In genomic region chr11:55386424-55387063, GRCm38 (mm10) we compare ENCODE assay signal across 9 mouse cellular contexts. TPM values are rescaled to one million over a fixed set of nuclear protein-coding genes. Genes with fewer than 3 reads are reported as not detected.
DNase-seq lines count a peak whose midpoint lies in the region; ATAC-seq and TF ChIP-seq lines count a peak whose summit lies in the region.
"Had no signal": no experiment of that assay in that cellular context is flagged by ENCODE, and none has a peak within 500 bp of the region (broad histone marks: within the 10 kb centered on the region; RNA-seq: fewer than 3 reads in every experiment).

No protein-coding gene starts in this region.

- 0 out of 2 replicates have a peak overlapping the region, but pooled peaks have one; percentile 7 for H3K4me3 ChIP-seq in forebrain, embryonic 10.5 days
- no peak overlapping the region for H3K4me3 ChIP-seq in liver, postnatal 0 days (ENCODE audit: low read depth, low read length)
- H3K4me3 ChIP-seq: heart, embryonic 13.5 days had no signal

- H3K27me3 ChIP-seq in forebrain, embryonic 10.5 days (ENCODE audit: poor library complexity, severe bottlenecking) = peaks cover 6% of the 10 kb centered on the region; the same call in 1 of the 2 replicates
- peaks cover 7% of the 10 kb centered on the region; the same call in 1 of the 2 replicates for H3K27me3 ChIP-seq in liver, postnatal 0 days (ENCODE audit: insufficient read depth, low read length)

- H3K4me2 ChIP-seq in liver, postnatal 0 days (ENCODE audit: low read depth, low read length) = no peak overlapping the region

- H3K27ac ChIP-seq in forebrain, embryonic 10.5 days = no peak overlapping the region
- H3K27ac ChIP-seq in liver, postnatal 0 days (ENCODE audit: low read depth) = no peak overlapping the region
- H3K27ac ChIP-seq: heart, embryonic 13.5 days had no signal

- no peak for TF ChIP-seq EP300 in liver, postnatal 0 days (IDR thresholded peaks at IDR 0.05; ENCODE audit: low read depth)

- peaks cover 13% of the 10 kb centered on the region; the same call in 1 of the 2 replicates for H3K4me1 ChIP-seq in forebrain, embryonic 10.5 days
- no peaks in the 10 kb centered on the region for H3K4me1 ChIP-seq in liver, postnatal 0 days (ENCODE audit: insufficient read depth)

- ATAC-seq in liver, postnatal 0 days = peak; percentile 64; the same call in 1 of the 2 replicates
- peak; percentile 67 for ATAC-seq in neutrophil, adult 5-6 weeks (ENCODE audit: extremely low read depth, insufficient number of reproducible peaks, low FRiP score, poor library complexity, severe bottlenecking)

- peak; percentile 50 to 69 for DNase-seq in CD8-positive naive resting alpha-beta T cell, adult 2 months (ENCODE audit: low read depth in 2 of 2, low spot score in 2 of 2)
- peak; percentile 27 for DNase-seq in c-Kit-negative CD71-positive TER-119-positive erythroid progenitor cells, embryonic 14.5 days (ENCODE audit: low read depth, low spot score)
- peak; percentile 90 for DNase-seq in forebrain, embryonic 10.5 days (ENCODE audit: extremely low spot score, low spot score)
- peak; percentile 90 to 95 for DNase-seq in heart, postnatal 10 days
- DNase-seq in large intestine, adult 2 months (ENCODE audit: low read depth, low spot score) = peak; percentile 42
- DNase-seq in liver, postnatal 0 days = peak; percentile 86
- peak; percentile 75 for DNase-seq in testis, postnatal 14 days (ENCODE audit: low spot score)

- peak; percentile 94 for TF ChIP-seq CTCF in liver, postnatal 0 days (IDR thresholded peaks at IDR 0.05; ENCODE audit: low read depth)

- H3K36me3 ChIP-seq in forebrain, embryonic 10.5 days (replicated peaks) = no peaks in the 10 kb centered on the region
- H3K36me3 ChIP-seq in liver, postnatal 0 days (replicated peaks; ENCODE audit: insufficient read depth, low read length) = no peaks in the 10 kb centered on the region
- H3K36me3 ChIP-seq: heart, embryonic 13.5 days had no signal

- WGBS in forebrain, embryonic 10.5 days = 13% methylated on average over 11 of the region's 11 CpGs
- 12% methylated on average over 11 of the region's 11 CpGs for WGBS in large intestine, adult 2 months
- 14% methylated on average over 11 of the region's 11 CpGs for WGBS in liver, postnatal 0 days (ENCODE audit: insufficient replicate concordance)

- intact Hi-C loops in heart, postnatal 10 days (cut with DNase I) = loop anchor here (1.0 kb wide), 1 partner anchor 182 kb away; the partner anchor contains the start of gene Slc36a1

- no peak overlapping the region for H3K9ac ChIP-seq in liver, postnatal 0 days (replicated peaks)
- H3K9ac ChIP-seq: heart, embryonic 13.5 days had no signal

- no peaks in the 10 kb centered on the region for H3K9me3 ChIP-seq in forebrain, embryonic 10.5 days
- no peaks in the 10 kb centered on the region for H3K9me3 ChIP-seq in liver, postnatal 0 days (ENCODE audit: low read length)

RNA-seq across cellular contexts. Expression of gene Sparc, which starts 36.4 kb away (rescaled TPM):
- polyA plus RNA-seq in forebrain, embryonic 10.5 days (2016; fragmentation: Nextera tagmentation; extraction: Ambion mirVana) = 311 and 318 TPM in 2 replicates
- total RNA-seq in heart, postnatal 10 days (2021) = 1,000 to 10,000 TPM; 1,750 to 1,767 TPM
- 441 and 450 TPM in 2 replicates for polyA plus RNA-seq in large intestine, adult 2 months (2012; rRNA removed)
- 258 and 272 TPM in 2 replicates for polyA plus RNA-seq in liver, postnatal 0 days (2015; fragmentation: Nextera tagmentation; extraction: Ambion mirVana)
- total RNA-seq in neutrophil, adult 5-6 weeks (2017) = 0.81 TPM in 1 of 2 replicates, not detected in the other

RNA-seq across cellular contexts. Expression of gene Fat2, which starts 50.2 kb away (rescaled TPM):
- 0.02 and 0.05 TPM in 2 replicates for polyA plus RNA-seq in forebrain, embryonic 10.5 days (2016; fragmentation: Nextera tagmentation; extraction: Ambion mirVana)
- total RNA-seq in heart, postnatal 10 days (2021) = under 1 TPM; 0.02 to 0.05 TPM
- polyA plus RNA-seq in large intestine, adult 2 months (2012; rRNA removed) = 0.01 TPM in 2 replicates
- not detected in 2 replicates for polyA plus RNA-seq in liver, postnatal 0 days (2015; fragmentation: Nextera tagmentation; extraction: Ambion mirVana)
- total RNA-seq in neutrophil, adult 5-6 weeks (2017) = not detected in 2 replicates

Comparison
In these comparisons a context has a peak if more than half of its experiments do, and no peak if none do; other contexts are left out.
1. DNase-seq: peak in every context shown above with its lines; median percentile 92 in heart, postnatal 10 days; 90 in forebrain, embryonic 10.5 days; 86 in liver, postnatal 0 days; 75 in testis, postnatal 14 days; 60 in CD8-positive naive resting alpha-beta T cell, adult 2 months; 42 in large intestine, adult 2 months; 27 in c-Kit-negative CD71-positive TER-119-positive erythroid progenitor cells, embryonic 14.5 days.